Mouse (Mus musculus): ENCODE measurements around the gene Trim45. TPM values are rescaled to one million over a fixed set of nuclear protein-coding genes. Genes with fewer than 3 reads are reported as not detected.

Trim45 gene
- polyA plus RNA-seq, 1 experiment, result 8.2 TPM

GRCm38 (mm10) chr3:100931332-100932076 is 9.5 kb downstream of the Trim45 start:
- DNase-seq (ENCODE audit: extremely low spot score in 1 of 2, low spot score in 1 of 2), result no peak

GRCm38 (mm10) chr3:100932077-100932944 is 10.3 kb downstream of the Trim45 start:
- DNase-seq (ENCODE audit: extremely low spot score in 1 of 2, low spot score in 1 of 2), result no peak

- DNase-seq (ENCODE audit: extremely low spot score in 1 of 2, low spot score in 1 of 2), result no peak
Observed at GRCm38 (mm10) chr3:100935521-100935920, 13.5 kb downstream of the Trim45 start.

- DNase-seq (ENCODE audit: extremely low spot score in 1 of 2, low spot score in 1 of 2), result no peak
Observed at GRCm38 (mm10) chr3:100936201-100936600, 14.2 kb downstream of the Trim45 start.

DNA sequence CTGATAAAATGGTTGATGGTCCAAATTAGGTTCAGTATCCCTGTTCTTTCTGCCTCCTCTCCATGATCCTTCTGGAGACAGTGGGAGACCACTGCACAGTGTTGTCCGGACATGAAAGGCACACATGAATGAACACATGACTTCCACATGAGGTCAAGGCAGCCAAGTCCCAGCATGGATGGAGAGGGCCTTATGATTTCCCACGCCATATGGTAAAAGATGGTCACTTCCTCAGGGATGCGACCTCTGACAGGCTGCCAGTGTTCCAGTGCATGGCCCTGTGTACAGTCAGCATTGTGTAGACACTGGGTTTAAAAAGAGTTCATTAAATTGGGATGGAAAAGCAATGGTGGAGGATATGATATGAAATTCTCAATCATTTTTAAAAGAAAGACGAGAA is 16.2 kb downstream of the Trim45 start:
- no peak for DNase-seq (ENCODE audit: extremely low spot score in 1 of 2, low spot score in 1 of 2)

- no peak for DNase-seq (ENCODE audit: extremely low spot score in 1 of 2, low spot score in 1 of 2)
Observed at GRCm38 (mm10) chr3:100940496-100941037, 18.6 kb downstream of the Trim45 start.

DNA sequence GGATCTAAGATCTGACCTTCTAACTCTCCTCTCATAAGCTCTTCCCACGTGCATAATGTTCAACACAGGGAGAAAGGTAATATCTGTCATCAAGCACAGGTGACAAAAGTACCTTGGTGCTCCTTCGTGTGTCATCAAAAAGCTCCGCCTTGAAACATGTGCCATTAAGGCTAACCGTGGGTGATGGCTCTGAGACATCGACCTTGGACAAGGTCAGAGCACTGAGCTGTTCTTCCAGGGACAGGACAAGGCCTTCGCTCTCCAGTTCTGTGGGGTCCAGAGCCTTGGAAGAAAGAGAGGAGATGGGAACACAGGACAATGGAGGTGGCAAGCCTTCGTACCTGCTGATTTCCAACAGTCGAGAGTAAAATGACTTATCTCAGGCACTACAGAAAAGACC is 25.3 kb downstream of the Trim45 start:
- DNase-seq (ENCODE audit: extremely low spot score in 1 of 2, low spot score in 1 of 2), result no peak

- DNase-seq (ENCODE audit: extremely low spot score in 1 of 2, low spot score in 1 of 2), result no peak
Observed at GRCm38 (mm10) chr3:100951531-100951930, 29.5 kb downstream of the Trim45 start.

- DNase-seq (ENCODE audit: extremely low spot score in 1 of 2, low spot score in 1 of 2), result no peak
Observed at GRCm38 (mm10) chr3:100954616-100955015, 32.6 kb downstream of the Trim45 start.

DNA sequence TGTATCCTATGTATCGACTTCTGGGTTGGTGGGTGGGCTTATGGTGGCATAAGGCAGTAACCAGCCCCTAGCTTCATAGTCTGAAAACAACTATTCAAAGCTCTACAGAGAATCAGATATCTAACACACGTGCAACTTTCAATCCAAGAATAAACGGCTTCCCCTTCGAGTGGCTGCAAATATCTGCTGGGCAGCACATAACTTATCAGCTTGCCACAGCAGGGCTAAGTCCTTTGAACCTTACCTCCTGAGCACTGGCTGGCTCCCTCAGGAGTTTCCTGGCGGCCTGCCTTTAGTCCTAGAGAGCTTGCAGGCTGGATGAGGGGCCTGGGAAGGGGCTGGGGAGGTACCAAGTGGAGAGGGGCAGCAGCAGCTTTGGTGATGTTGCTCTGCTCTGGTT is 39.0 kb downstream of the Trim45 start:
- no peak for DNase-seq (ENCODE audit: extremely low spot score in 1 of 2, low spot score in 1 of 2)

DNA sequence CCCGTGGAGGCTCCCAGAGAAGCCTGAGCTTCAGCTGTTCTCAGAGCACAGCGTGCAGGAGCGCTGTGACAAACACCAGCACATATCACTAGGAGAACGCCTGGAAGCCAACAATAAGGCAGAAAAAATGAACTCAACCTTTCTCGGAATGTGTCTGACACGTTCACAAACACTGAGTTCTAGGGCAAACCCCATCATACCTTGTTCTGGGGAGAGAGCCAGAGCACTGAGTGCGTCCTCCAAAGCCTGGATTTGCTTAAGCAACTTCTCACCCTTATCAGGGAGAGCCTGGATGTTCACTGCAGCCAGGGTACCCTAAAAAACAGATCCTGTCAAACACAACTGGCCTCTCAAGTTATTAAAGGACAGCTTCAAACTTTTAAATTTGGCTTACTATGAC is 39.5 kb downstream of the Trim45 start:
- DNase-seq (ENCODE audit: extremely low spot score in 1 of 2, low spot score in 1 of 2), result no peak

GRCm38 (mm10) chr3:100963849-100964542 is 42.0 kb downstream of the Trim45 start:
- DNase-seq (ENCODE audit: extremely low spot score in 1 of 2, low spot score in 1 of 2), result peak; percentile 48 to 86

DNA sequence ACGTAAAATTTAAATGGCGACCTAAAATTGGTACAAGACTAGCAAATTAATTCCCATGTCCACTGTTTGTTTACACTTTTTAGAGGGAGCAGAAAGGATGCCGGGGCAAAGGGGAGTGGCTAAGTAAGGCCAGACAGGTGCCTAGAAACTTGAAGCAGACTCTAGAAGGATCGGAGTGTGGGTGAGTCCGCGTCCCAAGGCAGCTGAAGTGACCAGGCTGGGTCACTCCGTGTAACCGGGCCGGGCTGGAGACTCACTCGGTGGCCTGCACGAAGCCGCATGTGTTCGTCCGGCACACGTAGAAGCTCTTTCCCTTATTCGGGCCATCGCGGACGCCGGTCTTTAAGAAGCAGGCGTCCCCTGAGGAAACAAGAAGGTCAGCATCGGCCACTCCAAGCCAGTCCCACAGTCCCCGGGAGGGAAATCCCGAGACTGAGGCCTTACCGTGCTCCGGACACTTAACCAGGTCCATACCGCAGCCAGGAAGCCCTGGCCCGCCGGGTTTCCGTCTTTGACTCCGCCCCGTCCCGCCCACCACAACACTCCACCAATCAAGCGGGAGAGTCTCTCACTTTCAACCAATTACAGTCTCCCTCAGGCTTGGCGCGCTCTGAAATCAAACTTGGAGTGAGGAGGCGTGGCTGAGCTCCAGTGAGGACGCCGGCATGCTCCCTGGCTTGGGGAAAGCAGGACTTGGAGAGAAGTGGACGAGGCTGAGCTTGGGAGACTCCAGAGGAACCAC is 47.3 kb downstream of the Trim45 start, which contains the start of gene Ttf2:
Ttf2 (minus strand) TSS at position 488 of the 742 bp plus-strand sequence.
- peak; percentile 76 to 93 for DNase-seq (ENCODE audit: extremely low spot score in 1 of 2, low spot score in 1 of 2)

GRCm38 (mm10) chr3:100973906-100974305 is 51.9 kb downstream of the Trim45 start:
- DNase-seq (ENCODE audit: extremely low spot score in 1 of 2, low spot score in 1 of 2), result peak in 1 of 2 experiments; percentile 81

DNA sequence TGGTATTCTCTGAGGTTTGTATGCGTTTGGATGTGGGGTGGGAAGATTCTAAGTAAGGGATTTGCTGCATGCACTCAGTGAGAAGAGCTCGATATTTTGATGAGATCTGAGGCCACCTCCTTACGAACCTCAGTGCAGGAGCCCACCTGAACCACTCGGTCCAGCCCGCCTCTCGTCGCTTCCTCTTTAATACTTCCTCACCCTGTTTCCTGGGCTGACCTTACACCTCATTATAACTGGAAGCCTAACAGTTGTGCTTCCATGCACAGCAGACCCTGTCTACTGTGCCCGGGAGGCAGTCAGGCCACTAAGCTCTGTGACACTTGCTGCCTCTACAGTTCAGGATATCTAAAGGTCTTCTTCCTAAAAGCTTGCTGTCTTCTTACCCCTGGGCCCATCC is 57.3 kb downstream of the Trim45 start:
- DNase-seq (ENCODE audit: extremely low spot score in 1 of 2, low spot score in 1 of 2), result no peak

Other genes starting within 250 kb of the Trim45 start
- gene Man1a2, start 236.7 kb upstream of the Trim45 start, polyA plus RNA-seq (2012; rRNA removed), result 33.7 and 36.5 TPM in 2 replicates
- 0.10 and 0.11 TPM in 2 replicates for gene Vtcn1, start 96.7 kb upstream of the Trim45 start, polyA plus RNA-seq (2012; rRNA removed)
- gene Ttf2, start 47.5 kb downstream of the Trim45 start, polyA plus RNA-seq (2012; rRNA removed), result 1.4 and 1.7 TPM in 2 replicates
- 0.13 and 0.16 TPM in 2 replicates for gene Cd101, start 107.4 kb downstream of the Trim45 start, polyA plus RNA-seq (2012; rRNA removed)
- gene Ptgfrn, start 188.1 kb downstream of the Trim45 start, polyA plus RNA-seq (2012; rRNA removed), result 9.9 and 10.6 TPM in 2 replicates